Mouse (Mus musculus): ENCODE results near the gene Foxp1. TPM values are rescaled to one million over a fixed set of nuclear protein-coding genes. Genes with fewer than 3 reads are reported as not detected.
A peak's percentile ranks its signal among the peaks of the same experiment; 100 is the strongest.

The Foxp1 gene
- polyA plus RNA-seq, 1 experiment = 129 TPM

GRCm38 (mm10) chr6:99263061-99263885 is 259.2 kb downstream of the Foxp1 start:
- H3K4me3 ChIP-seq (ENCODE audit: control insufficient read depth, insufficient read depth, low read length) = peak overlapping the region; percentile 37
- H3K27ac ChIP-seq (ENCODE audit: control insufficient read depth, insufficient read depth, low read length) = peak overlapping the region; percentile 46
- 11% methylated on average over 12 of the region's 12 CpGs for WGBS
- no peaks in the 10 kb centered on the region for H3K36me3 ChIP-seq (ENCODE audit: control insufficient read depth, insufficient read depth, low read length)
- DNase-seq = no peak
- peaks cover 43% of the 10 kb centered on the region for H3K4me1 ChIP-seq (replicated peaks; ENCODE audit: control insufficient read depth, insufficient read depth, low read length)
- no peaks in the 10 kb centered on the region for H3K27me3 ChIP-seq (ENCODE audit: control insufficient read depth, insufficient read depth, low read length)
- no peak for TF ChIP-seq POLR2A (IDR thresholded peaks at IDR 0.05; ENCODE audit: control insufficient read depth, extremely low read depth, insufficient read depth, low read length, poor library complexity)
- no peak for TF ChIP-seq CTCF (IDR thresholded peaks at IDR 0.05; ENCODE audit: borderline replicate concordance, control insufficient read depth, extremely low read depth, insufficient read depth, low read length, poor library complexity)

GRCm38 (mm10) chr6:99261737-99262130 is 260.8 kb downstream of the Foxp1 start:
- H3K36me3 ChIP-seq (ENCODE audit: control insufficient read depth, insufficient read depth, low read length) = no peaks in the 10 kb centered on the region
- TF ChIP-seq CTCF (IDR thresholded peaks at IDR 0.05; ENCODE audit: borderline replicate concordance, control insufficient read depth, extremely low read depth, insufficient read depth, low read length, poor library complexity) (no peak), POLR2A (IDR thresholded peaks at IDR 0.05; ENCODE audit: control insufficient read depth, extremely low read depth, insufficient read depth, low read length, poor library complexity) (no peak)
- no peak for DNase-seq
- H3K27me3 ChIP-seq (ENCODE audit: control insufficient read depth, insufficient read depth, low read length) = no peaks in the 10 kb centered on the region
- peak overlapping the region; percentile 24 for H3K27ac ChIP-seq (ENCODE audit: control insufficient read depth, insufficient read depth, low read length)
- peaks cover 46% of the 10 kb centered on the region for H3K4me1 ChIP-seq (replicated peaks; ENCODE audit: control insufficient read depth, insufficient read depth, low read length)
- no peak overlapping the region for H3K4me3 ChIP-seq (ENCODE audit: control insufficient read depth, insufficient read depth, low read length)
- WGBS = 58% methylated on average over 4 of the region's 4 CpGs

GRCm38 (mm10) chr6:99260941-99261736 is 261.4 kb downstream of the Foxp1 start:
- TF ChIP-seq CTCF (IDR thresholded peaks at IDR 0.05; ENCODE audit: borderline replicate concordance, control insufficient read depth, extremely low read depth, insufficient read depth, low read length, poor library complexity) (no peak), POLR2A (IDR thresholded peaks at IDR 0.05; ENCODE audit: control insufficient read depth, extremely low read depth, insufficient read depth, low read length, poor library complexity) (no peak)
- 6% methylated on average over 11 of the region's 11 CpGs for WGBS
- H3K27ac ChIP-seq (ENCODE audit: control insufficient read depth, insufficient read depth, low read length) = peak overlapping the region; percentile 72
- no peaks in the 10 kb centered on the region for H3K36me3 ChIP-seq (ENCODE audit: control insufficient read depth, insufficient read depth, low read length)
- peaks cover 42% of the 10 kb centered on the region for H3K4me1 ChIP-seq (replicated peaks; ENCODE audit: control insufficient read depth, insufficient read depth, low read length)
- no peak overlapping the region; the same call in 1 of the 2 replicates for H3K4me3 ChIP-seq (ENCODE audit: control insufficient read depth, insufficient read depth, low read length)
- peak; percentile 34 for DNase-seq
- H3K27me3 ChIP-seq (ENCODE audit: control insufficient read depth, insufficient read depth, low read length) = no peaks in the 10 kb centered on the region

GRCm38 (mm10) chr6:99258346-99258745 is 264.2 kb downstream of the Foxp1 start:
- Histone ChIP-seq H3K36me3 (ENCODE audit: control insufficient read depth, insufficient read depth, low read length) (no peaks in the 10 kb centered on the region), H3K4me1 (replicated peaks; ENCODE audit: control insufficient read depth, insufficient read depth, low read length) (peaks cover 23% of the 10 kb centered on the region), H3K27ac (ENCODE audit: control insufficient read depth, insufficient read depth, low read length) (no peak overlapping the region), H3K4me3 (ENCODE audit: control insufficient read depth, insufficient read depth, low read length) (no peak overlapping the region), H3K27me3 (ENCODE audit: control insufficient read depth, insufficient read depth, low read length) (no peaks in the 10 kb centered on the region)
- TF ChIP-seq CTCF (IDR thresholded peaks at IDR 0.05; ENCODE audit: borderline replicate concordance, control insufficient read depth, extremely low read depth, insufficient read depth, low read length, poor library complexity) (no peak), POLR2A (IDR thresholded peaks at IDR 0.05; ENCODE audit: control insufficient read depth, extremely low read depth, insufficient read depth, low read length, poor library complexity) (no peak)
- WGBS = 70% methylated on average over 5 of the region's 5 CpGs
- DNase-seq = no peak

GRCm38 (mm10) chr6:99257676-99258075 is 264.8 kb downstream of the Foxp1 start:
- TF ChIP-seq CTCF (IDR thresholded peaks at IDR 0.05; ENCODE audit: borderline replicate concordance, control insufficient read depth, extremely low read depth, insufficient read depth, low read length, poor library complexity) = no peak
- TF ChIP-seq POLR2A (IDR thresholded peaks at IDR 0.05; ENCODE audit: control insufficient read depth, extremely low read depth, insufficient read depth, low read length, poor library complexity) = no peak
- 33% methylated on average over 2 of the region's 2 CpGs for WGBS
- no peak for DNase-seq
- H3K27ac ChIP-seq (ENCODE audit: control insufficient read depth, insufficient read depth, low read length) = no peak overlapping the region
- peaks cover 24% of the 10 kb centered on the region for H3K4me1 ChIP-seq (replicated peaks; ENCODE audit: control insufficient read depth, insufficient read depth, low read length)
- no peaks in the 10 kb centered on the region for H3K36me3 ChIP-seq (ENCODE audit: control insufficient read depth, insufficient read depth, low read length)
- H3K4me3 ChIP-seq (ENCODE audit: control insufficient read depth, insufficient read depth, low read length) = no peak overlapping the region
- H3K27me3 ChIP-seq (ENCODE audit: control insufficient read depth, insufficient read depth, low read length) = no peaks in the 10 kb centered on the region

- no peak overlapping the region for H3K27ac ChIP-seq (ENCODE audit: control insufficient read depth, insufficient read depth, low read length)
- H3K27me3 ChIP-seq (ENCODE audit: control insufficient read depth, insufficient read depth, low read length) = no peaks in the 10 kb centered on the region
- 86% methylated on average over 8 of the region's 8 CpGs for WGBS
- no peak for DNase-seq
- no peak for TF ChIP-seq CTCF (IDR thresholded peaks at IDR 0.05; ENCODE audit: borderline replicate concordance, control insufficient read depth, extremely low read depth, insufficient read depth, low read length, poor library complexity)
- no peak for TF ChIP-seq POLR2A (IDR thresholded peaks at IDR 0.05; ENCODE audit: control insufficient read depth, extremely low read depth, insufficient read depth, low read length, poor library complexity)
- H3K36me3 ChIP-seq (ENCODE audit: control insufficient read depth, insufficient read depth, low read length) = no peaks in the 10 kb centered on the region
- no peak overlapping the region for H3K4me3 ChIP-seq (ENCODE audit: control insufficient read depth, insufficient read depth, low read length)
- peaks cover 11% of the 10 kb centered on the region for H3K4me1 ChIP-seq (replicated peaks; ENCODE audit: control insufficient read depth, insufficient read depth, low read length)
These were observed 269.2 kb downstream of the Foxp1 start for GRCm38 (mm10) chr6:99253331-99253730.
